Mouse (Mus musculus): ENCODE measurements at regions not wholly inside any gene's neighbourhood (a gene's known extent, or its start where the extent isn't known, plus 50 kb on each side); places are given as distances from the start of the nearest gene placed in this dataset.

DNA sequence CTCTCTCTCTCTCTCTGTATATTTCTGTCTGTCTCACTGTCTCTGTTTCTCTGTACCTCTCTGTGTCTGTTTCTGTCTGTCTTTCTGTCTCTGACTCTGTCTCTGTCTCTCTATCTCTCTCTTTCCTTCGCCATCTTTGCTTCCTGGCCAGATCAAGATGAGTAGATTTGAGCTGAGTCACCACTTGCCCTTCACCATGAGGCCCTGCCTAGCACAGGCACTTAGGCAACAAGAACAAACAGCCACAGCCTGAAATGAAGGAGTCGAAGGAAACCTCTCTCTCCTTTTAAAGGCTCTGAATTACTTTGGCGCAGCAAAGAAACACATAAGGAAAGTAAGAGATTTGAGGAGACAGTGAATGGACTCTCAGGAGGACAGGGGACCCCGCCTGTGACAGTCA lies 69.4 kb upstream of the Clint1 start:
- intact Hi-C loops (cut with DNase I): no loop called here

DNA sequence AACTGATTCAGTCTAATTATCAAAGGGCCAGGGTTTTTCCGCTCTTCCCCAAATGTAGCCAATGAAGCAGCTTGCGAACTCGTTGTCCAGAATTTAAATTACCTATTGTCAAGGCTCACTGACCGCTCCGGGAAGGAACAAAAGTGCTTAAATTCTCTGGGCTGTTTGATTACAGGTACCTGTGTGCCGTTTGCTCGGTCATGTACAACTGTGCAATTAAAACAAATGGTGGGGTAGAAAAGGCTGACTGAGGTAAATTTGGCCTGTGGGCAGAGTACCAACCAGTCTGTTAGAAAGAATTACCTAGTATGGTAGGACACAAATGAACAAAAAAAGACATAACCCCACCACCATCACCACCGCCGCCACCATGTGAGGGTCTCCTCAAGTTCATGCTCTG lies 66.0 kb upstream of the Clint1 start:
- intact Hi-C loops (cut with DNase I): no loop called here

DNA sequence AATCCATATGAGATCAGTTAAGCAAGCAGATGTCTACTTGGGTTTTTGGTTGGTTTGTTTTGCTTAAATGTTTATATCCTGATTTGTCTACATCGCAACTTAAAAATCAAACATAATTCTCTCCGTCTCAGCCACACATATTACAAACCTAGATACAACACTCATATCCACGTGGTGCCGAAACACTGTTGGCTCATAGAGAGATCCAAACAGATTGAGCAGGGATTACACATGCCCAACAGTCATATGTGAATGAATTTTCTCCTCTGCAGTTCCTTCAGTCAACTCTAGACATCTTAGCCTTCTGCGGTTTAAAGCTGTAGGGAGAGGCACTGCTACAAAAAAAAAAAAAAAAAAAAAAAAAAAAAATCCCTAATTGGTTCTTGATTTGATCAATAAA lies 64.4 kb upstream of the Clint1 start:
- intact Hi-C loops (cut with DNase I): no loop called here

DNA sequence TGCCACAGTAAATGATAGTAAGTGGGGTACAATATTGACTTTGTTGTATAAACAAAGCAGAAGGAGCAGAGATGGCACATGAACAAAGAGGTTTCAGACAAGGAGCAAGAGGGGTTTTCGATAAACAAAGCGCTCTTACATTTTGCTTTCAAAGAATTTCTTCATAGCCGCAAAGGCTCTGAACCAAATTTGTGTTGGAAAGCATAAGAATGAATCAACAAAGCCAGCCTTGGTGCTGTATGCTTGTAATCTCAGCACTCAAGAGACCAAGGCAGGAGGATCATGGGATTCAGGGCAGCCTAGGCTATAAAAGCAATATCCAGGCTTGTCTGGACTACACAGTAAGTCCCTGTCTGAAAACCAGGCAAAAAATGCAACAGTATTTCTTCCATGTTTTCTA lies 62.0 kb upstream of the Clint1 start:
- intact Hi-C loops (cut with DNase I): no loop called here

DNA sequence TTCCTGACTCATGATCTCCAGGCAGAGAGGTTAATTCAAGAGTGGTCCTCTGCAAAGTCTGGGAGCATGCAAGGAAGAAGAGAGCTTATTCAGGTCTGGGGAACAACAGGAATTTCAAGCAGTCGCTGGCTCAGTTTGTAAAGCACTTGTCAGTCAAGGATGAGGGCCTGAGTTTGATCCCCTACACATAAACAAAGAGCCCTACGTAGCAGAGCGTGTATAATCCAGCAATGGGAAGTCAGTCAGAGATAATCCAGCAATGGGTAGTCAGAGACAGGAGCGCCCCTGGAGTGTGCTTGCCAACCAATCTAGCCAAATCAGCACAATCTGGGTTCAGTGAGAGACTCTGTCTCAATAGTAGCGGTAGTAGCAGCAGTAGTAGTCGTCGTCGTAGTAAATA lies 61.3 kb upstream of the Clint1 start:
- intact Hi-C loops (cut with DNase I): no loop called here

DNA sequence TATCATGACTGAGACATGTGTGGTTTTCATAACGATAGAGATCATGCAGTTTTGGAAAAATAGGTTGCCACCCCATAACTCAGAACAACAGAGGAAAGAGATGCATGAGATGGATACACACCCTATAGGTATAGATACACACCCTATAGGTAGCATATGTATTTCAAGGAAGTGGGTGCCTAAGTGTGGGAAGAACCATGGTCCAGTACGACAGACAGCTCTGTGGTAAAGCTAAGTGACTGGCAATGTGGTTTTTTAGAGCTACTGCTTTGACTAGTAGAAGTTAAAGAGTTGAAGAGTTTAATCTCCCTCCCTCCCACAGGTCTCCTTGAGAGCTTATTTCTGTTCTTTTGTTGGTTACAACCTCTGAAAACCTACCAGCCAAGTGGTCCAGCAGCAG lies 60.2 kb upstream of the Clint1 start:
- intact Hi-C loops (cut with DNase I): no loop called here

DNA sequence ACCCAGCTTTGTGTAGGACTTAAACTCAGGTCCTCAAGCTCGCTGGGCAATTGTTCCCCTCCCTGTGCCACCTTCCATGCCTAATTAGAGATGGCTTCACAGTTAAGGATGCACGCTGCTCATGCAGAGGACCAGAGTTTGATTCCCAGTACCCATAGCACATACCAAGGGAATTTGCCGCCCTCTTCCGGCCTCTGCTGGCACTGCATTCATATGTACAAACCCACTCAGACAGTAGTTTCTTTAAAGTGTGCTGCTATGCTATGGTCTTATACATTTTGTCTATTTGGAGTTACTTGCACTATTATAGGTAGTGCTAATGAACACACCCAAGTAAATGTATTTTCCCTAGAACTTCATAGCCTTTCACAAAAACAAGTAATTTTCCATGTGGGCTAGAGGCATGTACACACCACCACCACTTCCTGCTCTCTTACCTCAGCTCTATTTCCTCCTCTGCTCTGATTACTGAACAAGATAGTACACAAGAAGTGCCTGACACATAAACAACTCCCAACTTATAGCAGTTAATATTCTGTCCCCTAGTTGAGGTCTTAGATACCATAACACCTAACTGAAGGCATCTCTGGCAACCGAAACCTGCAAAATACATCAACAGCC lies 57.4 kb upstream of the Clint1 start:
- intact Hi-C loops (cut with DNase I): loop anchor here (2.0 kb wide), 1 partner anchor 90 kb away; no protein-coding TSS in a partner anchor

DNA sequence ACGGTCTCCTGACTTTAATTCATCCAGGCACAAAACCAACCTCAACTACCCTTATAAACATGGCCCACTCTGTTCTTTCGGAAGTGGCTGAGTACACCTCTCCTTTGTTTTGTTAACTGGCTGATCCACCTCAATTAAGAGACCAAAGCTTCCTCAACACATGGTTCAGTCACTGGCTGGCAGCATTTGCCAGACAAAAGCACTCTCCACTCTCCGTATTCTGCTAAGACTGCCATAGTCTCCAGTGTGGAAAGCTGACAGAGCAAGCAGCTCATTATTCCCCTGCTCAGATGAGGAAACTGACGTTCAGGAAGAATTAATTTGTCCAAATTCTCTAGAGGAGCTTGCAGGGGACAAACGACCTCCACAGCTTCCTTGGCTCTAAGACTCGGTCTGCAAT lies 56.5 kb upstream of the Clint1 start:
- intact Hi-C loops (cut with DNase I): loop anchor here (2.0 kb wide), 1 partner anchor 89 kb away; no protein-coding TSS in a partner anchor

DNA sequence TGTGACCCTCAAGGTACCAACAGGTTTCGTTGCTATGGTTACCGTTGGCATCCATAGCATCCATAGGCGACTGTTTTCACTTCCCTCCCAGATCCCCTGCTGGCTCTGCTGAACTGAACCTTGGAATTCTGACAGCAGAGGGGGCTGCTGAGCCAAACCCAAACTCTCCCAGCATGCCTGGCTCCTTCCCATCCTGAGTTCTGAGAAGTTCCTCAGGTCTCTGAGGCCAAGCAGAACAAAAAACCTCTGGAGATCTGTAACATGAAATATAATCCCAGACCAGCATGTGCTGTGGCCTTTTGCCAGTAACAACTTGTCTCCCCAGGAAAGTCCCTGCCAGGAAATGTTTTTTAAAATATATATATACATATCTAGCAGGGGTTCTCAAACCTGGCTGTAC lies 56.1 kb upstream of the Clint1 start:
- intact Hi-C loops (cut with DNase I): loop anchor here (2.0 kb wide), 1 partner anchor 89 kb away; no protein-coding TSS in a partner anchor

DNA sequence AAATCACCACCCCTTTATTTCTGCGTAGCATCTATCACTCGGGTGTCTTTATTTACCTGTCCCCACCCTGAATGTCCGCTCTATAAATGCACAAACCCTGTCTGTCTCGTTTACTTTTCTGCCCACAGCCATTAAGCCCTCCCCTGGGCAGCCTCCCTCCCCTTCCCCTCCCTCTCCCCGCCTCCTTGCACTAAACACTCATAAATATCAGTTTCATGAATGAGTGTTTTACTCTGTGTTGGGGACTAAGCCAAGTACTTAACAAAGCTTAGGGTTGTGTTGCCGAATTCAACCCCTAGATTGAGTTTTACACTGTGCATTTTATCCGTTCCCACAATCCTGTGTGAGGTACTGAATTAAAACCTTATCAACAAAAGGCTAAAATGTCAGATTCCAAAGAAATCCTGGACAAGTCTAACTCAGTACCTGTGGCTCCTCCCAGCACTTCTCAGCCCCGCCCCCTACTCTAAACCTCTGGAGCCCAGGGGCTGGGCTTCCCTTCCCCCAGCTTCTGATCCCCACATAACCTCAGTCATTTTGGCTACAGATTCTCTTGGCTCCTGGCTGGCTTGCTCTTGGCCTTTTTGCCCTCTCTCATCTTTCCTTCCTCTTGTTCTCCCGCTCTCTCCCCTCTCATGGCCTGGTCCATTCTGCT lies 52.0 kb upstream of the Clint1 start:
- intact Hi-C loops (cut with DNase I): no loop called here
